Mouse (Mus musculus) G1E (cell line): ENCODE measurements around the gene Pga5.

Experiments used
- CTCF ChIP-seq: IDR thresholded peaks from 2 replicates; pipeline ENCODE4 v1.5.1; 2012; ENCODE audit warnings: low read depth, low read length, inconsistent platforms, mixed read lengths
- GATA1 ChIP-seq: IDR thresholded peaks from 2 replicates; pipeline ENCODE4 v1.6.1; 2012; ENCODE audit warnings: borderline replicate concordance, low read length, inconsistent platforms, mixed read lengths
- GATA2 ChIP-seq: IDR thresholded peaks from 2 replicates; pipeline ENCODE4 v1.6.1; 2012; ENCODE audit warnings: low read depth, low read length, inconsistent platforms, borderline replicate concordance
- TAL1 ChIP-seq: conservative IDR thresholded peaks from 2 replicates; pipeline ENCODE4 v1.6.1; 2012; ENCODE audit warnings: low read depth, low read length, inconsistent platforms, mixed read lengths

DNA sequence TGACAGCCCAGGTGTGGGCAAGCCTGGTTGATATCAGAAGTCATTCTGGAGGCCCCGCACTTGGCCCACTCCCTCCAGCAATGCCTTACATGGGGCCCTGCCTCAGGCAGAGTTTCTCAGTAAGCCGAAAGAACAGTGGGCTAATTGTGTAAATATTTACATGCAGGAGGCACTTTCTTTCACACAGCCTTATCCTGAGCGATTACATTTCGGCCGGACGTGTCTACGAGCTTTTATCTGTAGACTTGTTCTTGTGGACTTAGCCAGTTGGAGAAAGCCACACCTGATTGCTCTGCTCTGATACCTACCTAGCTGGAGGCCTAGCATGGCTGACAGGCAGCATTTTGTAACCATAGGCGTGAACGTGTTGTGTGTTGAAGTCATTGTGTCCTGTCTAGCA is 22.0 kb upstream of the Pga5 start:
- TF ChIP-seq CTCF (no peak), TAL1 (no peak), GATA1 (no peak), GATA2 (no peak)
